Mouse (Mus musculus) layer of hippocampus, adult 18-20 months (tissue): ENCODE results near the gene Fus. TPM values are rescaled to one million over a fixed set of nuclear protein-coding genes. Genes with fewer than 3 reads are reported as not detected.
"Not testable (repeated sequence)": the region's sequence is repeated elsewhere in the genome, so short reads cannot be mapped to it uniquely, and the experiment has no call there.

ENCODE experiments used
- DNase-seq, 2 experiments: peaks; one replicate each; pipeline ENCODE4 v3.0.0; 2022; ENCODE audit warnings: low spot score in 2 of 2
- total RNA-seq, 2 experiments: library from RNA; stranded (reverse); gene quantifications; 2 replicates each; pipeline ENCODE4 v1.2.3; 2021

The Fus gene
- total RNA-seq, 2 experiments from 2014 or later: 279 to 285 TPM

- not testable (repeated sequence) for DNase-seq
These were observed 25.2 kb upstream of the Fus start for GRCm38 (mm10) chr7:127942097-127942496.

GRCm38 (mm10) chr7:127944614-127945013 is 22.6 kb upstream of the Fus start:
- no peak for DNase-seq

GRCm38 (mm10) chr7:127946470-127947023 is 20.7 kb upstream of the Fus start, which contains the start of gene Prss36:
TSS of gene Prss36 (minus strand) at chr7:127946725.
- DNase-seq: no peak

GRCm38 (mm10) chr7:127952864-127953581 is 14.2 kb upstream of the Fus start:
- DNase-seq: no peak

- DNase-seq: no peak
These were observed 7.9 kb upstream of the Fus start for GRCm38 (mm10) chr7:127959364-127959763.

GRCm38 (mm10) chr7:127966371-127966918 is 812 bp upstream of the Fus start:
- DNase-seq: peak in 1 of 2 experiments; percentile 8

- DNase-seq: peak; percentile 71 to 81
These were observed 918 bp downstream of the Fus start for GRCm38 (mm10) chr7:127967922-127968828.

- DNase-seq: no peak
These were observed 7.2 kb downstream of the Fus start for GRCm38 (mm10) chr7:127974413-127974930.

GRCm38 (mm10) chr7:127978856-127979255 is 11.6 kb downstream of the Fus start:
- no peak for DNase-seq

- no peak for DNase-seq
These were observed 13.3 kb downstream of the Fus start for GRCm38 (mm10) chr7:127980606-127981005.

GRCm38 (mm10) chr7:127988904-127989303 is 21.6 kb downstream of the Fus start:
- no peak for DNase-seq

GRCm38 (mm10) chr7:127991643-127992487 is 24.6 kb downstream of the Fus start:
- DNase-seq: peak; percentile 18 to 81

- no peak for DNase-seq
These were observed 25.5 kb downstream of the Fus start for GRCm38 (mm10) chr7:127992488-127993340.

- DNase-seq: peak; percentile 16 to 26
These were observed 26.2 kb downstream of the Fus start, which contains the start of gene Pycard for GRCm38 (mm10) chr7:127993341-127993977. TSS of gene Pycard (minus strand) at chr7:127993867.

- no peak for DNase-seq
These were observed 32.2 kb downstream of the Fus start for GRCm38 (mm10) chr7:127999436-127999835.

- DNase-seq: no peak
These were observed 33.1 kb downstream of the Fus start for GRCm38 (mm10) chr7:128000068-128000950.

- DNase-seq: no peak
These were observed 35.8 kb downstream of the Fus start for GRCm38 (mm10) chr7:128003098-128003497.

- DNase-seq: no peak
These were observed 36.4 kb downstream of the Fus start, which contains the start of gene Trim72 for GRCm38 (mm10) chr7:128003688-128004087. TSS of gene Trim72 (plus strand) at chr7:128003949.
